Mouse (Mus musculus): ENCODE results near the gene Cacnb3. TPM values are rescaled to one million over a fixed set of nuclear protein-coding genes. Genes with fewer than 3 reads are reported as not detected.

Gene Cacnb3
- polyA plus RNA-seq, 1 experiment from 2014 or later = 69.7 TPM

DNA sequence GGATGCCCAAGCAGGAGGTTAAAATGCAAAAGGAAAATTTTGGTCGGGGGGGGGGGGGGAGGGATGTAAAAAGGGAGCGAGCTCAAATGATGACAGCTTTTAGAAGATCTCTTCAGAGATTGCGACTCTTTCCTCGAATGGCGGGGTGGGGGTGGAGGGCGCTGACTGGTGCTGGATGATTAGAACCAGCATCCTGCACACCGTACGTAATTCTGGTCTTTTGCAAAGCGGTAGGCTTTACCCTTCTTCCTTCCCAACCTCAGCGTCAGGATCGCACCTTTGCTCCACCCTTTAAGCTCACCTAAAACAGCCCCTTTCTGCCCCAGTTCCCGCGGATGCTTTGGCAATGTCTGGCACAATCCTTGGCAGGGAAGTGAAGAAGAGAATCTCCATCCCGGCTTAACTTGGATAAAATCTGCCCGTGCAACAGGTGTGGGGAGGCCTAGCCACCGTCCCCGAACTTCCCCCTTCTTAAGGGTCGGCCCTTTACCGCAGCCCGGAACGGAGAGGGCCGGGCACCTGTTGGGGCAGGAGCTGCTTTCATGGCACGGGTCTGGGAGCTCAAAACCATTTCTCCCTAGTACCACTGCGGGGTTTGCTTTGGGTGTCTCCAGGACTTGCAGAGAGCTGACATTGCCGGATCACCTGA is 3.3 kb downstream of the Cacnb3 start:
- ChIA-PET CTCF (interaction anchor here (1.0 to 2.6 kb wide), 3 partner anchors 31 to 94 kb away, joined by 3 to 11 read pairs (median 3); no protein-coding TSS in a partner anchor), POLR2A (interaction anchor here (0.6 to 1.5 kb wide), 6 partner anchors 9 to 41 kb away, joined by 3 to 8 read pairs (median 4); no protein-coding TSS in a partner anchor)
- in situ Hi-C loops (cut with MboI; ENCODE audit: low pct_unique_long_range_greater_than_20kb) = no loop called here
- no peaks in the 10 kb centered on the region for H3K27me3 ChIP-seq
- ATAC-seq (peak; percentile 9), DNase-seq (ENCODE audit: low read depth, low spot score) (no peak)
- TF ChIP-seq CTCF (IDR thresholded peaks at IDR 0.05) = no peak

DNA sequence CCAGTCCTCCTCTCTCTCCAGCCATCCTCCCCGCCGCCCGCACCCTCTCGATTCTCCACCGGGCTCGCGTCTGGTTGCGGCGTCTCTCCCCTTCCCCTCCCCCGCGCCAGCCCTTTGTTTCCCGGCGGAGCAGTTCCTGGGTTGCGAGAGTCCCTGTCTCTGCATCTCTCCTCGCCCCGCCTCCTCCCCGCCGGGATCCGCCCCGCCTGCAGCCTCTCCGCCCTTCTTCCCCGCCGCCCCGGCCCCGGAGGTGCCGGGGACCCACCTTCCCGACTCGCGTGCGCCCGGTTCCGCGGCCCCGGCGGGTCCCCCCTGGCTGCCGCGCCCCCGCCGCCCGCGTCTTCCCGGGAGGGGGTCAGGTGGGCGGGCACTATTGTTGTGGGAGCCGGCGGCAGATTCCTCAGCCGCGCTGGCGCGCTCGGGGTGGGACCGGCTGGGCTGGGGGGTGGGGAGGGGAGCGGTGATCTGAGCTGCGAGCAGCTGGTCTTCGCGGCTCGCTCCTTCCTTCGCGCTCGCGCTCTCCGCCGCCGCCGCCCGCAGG is 4.0 kb downstream of the Cacnb3 start:
- ChIA-PET POLR2A (interaction anchor here (1.3 to 1.5 kb wide), 3 partner anchors 8 to 28 kb away, joined by 3 to 5 read pairs (median 4); no protein-coding TSS in a partner anchor), CTCF (interaction anchor here (1.0 to 1.2 kb wide), 2 partner anchors 30 to 93 kb away, joined by 3 read pairs; no protein-coding TSS in a partner anchor)
- H3K27me3 ChIP-seq = no peaks in the 10 kb centered on the region
- no peak for TF ChIP-seq CTCF (IDR thresholded peaks at IDR 0.05)
- ATAC-seq (peak; percentile 61), DNase-seq (ENCODE audit: low read depth, low spot score) (no peak)
- in situ Hi-C loops (cut with MboI; ENCODE audit: low pct_unique_long_range_greater_than_20kb) = no loop called here

DNA sequence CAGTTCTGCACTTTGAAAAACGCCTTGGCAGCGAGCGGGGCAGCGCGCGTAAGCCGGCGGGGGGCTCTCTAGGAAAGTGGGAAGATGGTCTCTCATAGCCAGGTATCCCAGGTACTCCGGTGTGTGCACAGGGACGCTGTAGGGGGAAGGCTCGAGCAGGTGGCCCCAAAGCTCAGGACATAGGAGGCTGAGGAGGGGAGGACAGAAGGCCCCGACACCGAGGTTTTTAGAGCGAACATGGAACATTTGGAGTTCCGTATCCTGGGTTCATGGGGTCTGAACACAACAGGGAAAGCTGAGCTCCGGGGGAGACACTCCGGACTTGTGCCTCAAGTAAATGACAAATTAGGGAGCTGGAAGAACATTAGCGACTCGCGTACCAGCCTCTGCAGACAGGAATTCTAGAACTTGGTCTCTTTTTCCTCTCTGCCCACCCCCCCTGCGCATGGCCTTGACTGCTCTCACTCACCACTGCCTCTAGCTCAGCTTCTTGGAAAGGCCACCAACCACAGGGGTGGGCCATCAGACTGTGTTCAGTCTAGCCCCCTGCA is 4.7 kb downstream of the Cacnb3 start:
- in situ Hi-C loops (cut with MboI; ENCODE audit: low pct_unique_long_range_greater_than_20kb) = no loop called here
- CTCF ChIA-PET = interaction anchor here (0.9 kb wide), 1 partner anchor 10 kb away, joined by 3 read pairs; no protein-coding TSS in a partner anchor
- H3K27me3 ChIP-seq = no peaks in the 10 kb centered on the region
- TF ChIP-seq CTCF (IDR thresholded peaks at IDR 0.05) = no peak
- DNase-seq (ENCODE audit: low read depth, low spot score) (no peak), ATAC-seq (no peak)
- POLR2A ChIA-PET = no interaction called here

DNA sequence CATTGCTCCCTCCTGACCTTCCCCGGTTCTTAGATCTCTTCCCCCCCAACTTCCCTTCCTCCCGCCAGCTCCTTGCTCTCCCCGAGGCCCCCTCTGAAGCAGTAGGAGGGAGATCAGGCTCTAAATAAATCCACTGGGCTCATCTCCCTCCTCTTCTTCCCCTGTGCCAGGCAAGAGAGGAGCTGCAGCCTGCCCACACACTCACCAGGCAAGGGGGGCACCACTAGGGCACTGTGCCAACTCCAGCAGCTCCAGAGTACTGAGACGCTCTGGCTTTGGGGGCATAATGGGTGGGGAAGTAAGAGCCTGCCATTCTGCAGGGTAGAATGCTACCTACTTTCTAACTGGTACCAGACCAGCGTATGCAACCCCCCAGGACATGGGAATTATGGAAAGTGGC is 5.9 kb downstream of the Cacnb3 start:
- DNase-seq (ENCODE audit: low read depth, low spot score) = no peak
- in situ Hi-C loops (cut with MboI; ENCODE audit: low pct_unique_long_range_greater_than_20kb) = no loop called here
- no peak for TF ChIP-seq CTCF (IDR thresholded peaks at IDR 0.05)
- ChIA-PET CTCF (interaction anchor here (1.1 kb wide), 1 partner anchor 28 kb away, joined by 3 read pairs; no protein-coding TSS in a partner anchor), POLR2A (no interaction called here)
- no peaks in the 10 kb centered on the region for H3K27me3 ChIP-seq
- ATAC-seq = no peak

DNA sequence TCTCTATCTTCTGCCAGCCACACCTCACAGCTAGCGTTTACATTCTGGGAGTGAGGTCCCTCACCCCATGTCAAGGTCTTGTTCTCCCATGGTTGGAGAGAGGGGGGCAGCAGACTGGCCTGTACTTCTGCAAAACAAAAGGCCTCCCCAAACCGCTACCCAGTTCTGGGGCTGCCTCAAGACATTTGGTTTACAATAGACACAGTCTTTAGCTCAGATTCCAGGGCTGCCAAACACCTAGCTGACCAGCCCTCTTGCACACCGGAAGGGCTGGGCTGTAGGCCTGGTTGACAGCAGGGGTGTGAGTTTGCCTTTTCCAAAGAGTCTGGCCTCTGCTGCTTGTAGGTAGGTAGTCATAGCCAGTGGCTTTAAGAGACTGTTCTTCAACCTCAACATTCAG is 6.5 kb downstream of the Cacnb3 start:
- in situ Hi-C loops (cut with MboI; ENCODE audit: low pct_unique_long_range_greater_than_20kb) = no loop called here

DNA sequence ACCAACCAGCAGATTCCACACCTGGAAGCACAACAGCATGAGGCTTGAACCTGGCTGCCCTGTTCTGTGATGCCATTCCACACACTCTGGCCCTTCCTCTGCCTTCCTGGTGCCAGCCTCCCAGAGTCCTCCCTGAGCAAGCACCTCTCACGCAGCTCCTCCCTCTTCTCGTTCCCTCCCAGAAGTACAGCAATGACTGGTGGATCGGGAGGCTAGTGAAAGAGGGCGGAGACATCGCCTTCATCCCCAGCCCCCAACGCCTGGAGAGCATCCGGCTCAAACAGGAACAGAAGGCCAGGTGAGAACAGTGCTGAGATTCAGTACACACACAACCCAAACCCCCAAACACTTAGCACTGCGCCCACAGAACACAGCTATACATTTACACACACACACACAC is 9.5 kb downstream of the Cacnb3 start:
- in situ Hi-C loops (cut with MboI; ENCODE audit: low pct_unique_long_range_greater_than_20kb) = no loop called here
- no peak for TF ChIP-seq CTCF (IDR thresholded peaks at IDR 0.05)

More for the DNA sequence above, 6.5 kb downstream of the Cacnb3 start:
- ATAC-seq = no peak
- H3K27me3 ChIP-seq = no peaks in the 10 kb centered on the region
- ChIA-PET CTCF (interaction anchor here (1.1 kb wide), 1 partner anchor 27 kb away, joined by 3 read pairs; no protein-coding TSS in a partner anchor), POLR2A (no interaction called here)
- DNase-seq (ENCODE audit: low read depth, low spot score) = no peak
- TF ChIP-seq CTCF (IDR thresholded peaks at IDR 0.05) = no peak

DNA sequence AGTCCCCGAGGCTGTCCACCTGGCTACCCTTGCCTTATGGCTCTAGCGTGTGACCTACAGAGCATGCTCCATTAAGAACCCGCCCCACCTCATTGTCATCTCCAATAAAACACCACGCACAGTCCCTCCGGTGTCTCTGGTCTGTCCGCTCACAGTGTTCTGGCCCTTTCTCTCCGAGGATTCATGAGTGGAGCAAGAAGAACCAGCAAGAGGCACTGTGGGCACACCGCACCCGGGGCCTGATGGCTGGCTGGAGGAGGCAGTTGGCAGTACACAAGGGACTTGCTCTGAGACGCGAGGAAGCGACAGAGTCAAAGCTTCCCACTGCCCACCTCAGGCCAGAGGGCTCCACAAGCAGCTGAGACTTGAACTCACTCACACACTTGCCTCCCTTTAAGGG is 13.8 kb downstream of the Cacnb3 start:
- no peak for DNase-seq (ENCODE audit: low read depth, low spot score)
- ChIA-PET POLR2A (interaction anchor here (1.4 kb wide), 1 partner anchor 9 kb away, joined by 3 read pairs; no protein-coding TSS in a partner anchor), CTCF (interaction anchor here (1.9 kb wide), 1 partner anchor 13 kb away, joined by 4 read pairs; no protein-coding TSS in a partner anchor)
- no peak for ATAC-seq
- TF ChIP-seq CTCF (IDR thresholded peaks at IDR 0.05) = no peak
- no peaks in the 10 kb centered on the region for H3K27me3 ChIP-seq
- in situ Hi-C loops (cut with MboI; ENCODE audit: low pct_unique_long_range_greater_than_20kb) = no loop called here

More for the DNA sequence above, 9.5 kb downstream of the Cacnb3 start:
- POLR2A ChIA-PET = interaction anchor here (0.6 kb wide), 1 partner anchor 101 kb away, joined by 3 read pairs; no protein-coding TSS in a partner anchor
- ATAC-seq (no peak), DNase-seq (ENCODE audit: low read depth, low spot score) (no peak)
- H3K27me3 ChIP-seq = no peaks in the 10 kb centered on the region
- CTCF ChIA-PET = no interaction called here

DNA sequence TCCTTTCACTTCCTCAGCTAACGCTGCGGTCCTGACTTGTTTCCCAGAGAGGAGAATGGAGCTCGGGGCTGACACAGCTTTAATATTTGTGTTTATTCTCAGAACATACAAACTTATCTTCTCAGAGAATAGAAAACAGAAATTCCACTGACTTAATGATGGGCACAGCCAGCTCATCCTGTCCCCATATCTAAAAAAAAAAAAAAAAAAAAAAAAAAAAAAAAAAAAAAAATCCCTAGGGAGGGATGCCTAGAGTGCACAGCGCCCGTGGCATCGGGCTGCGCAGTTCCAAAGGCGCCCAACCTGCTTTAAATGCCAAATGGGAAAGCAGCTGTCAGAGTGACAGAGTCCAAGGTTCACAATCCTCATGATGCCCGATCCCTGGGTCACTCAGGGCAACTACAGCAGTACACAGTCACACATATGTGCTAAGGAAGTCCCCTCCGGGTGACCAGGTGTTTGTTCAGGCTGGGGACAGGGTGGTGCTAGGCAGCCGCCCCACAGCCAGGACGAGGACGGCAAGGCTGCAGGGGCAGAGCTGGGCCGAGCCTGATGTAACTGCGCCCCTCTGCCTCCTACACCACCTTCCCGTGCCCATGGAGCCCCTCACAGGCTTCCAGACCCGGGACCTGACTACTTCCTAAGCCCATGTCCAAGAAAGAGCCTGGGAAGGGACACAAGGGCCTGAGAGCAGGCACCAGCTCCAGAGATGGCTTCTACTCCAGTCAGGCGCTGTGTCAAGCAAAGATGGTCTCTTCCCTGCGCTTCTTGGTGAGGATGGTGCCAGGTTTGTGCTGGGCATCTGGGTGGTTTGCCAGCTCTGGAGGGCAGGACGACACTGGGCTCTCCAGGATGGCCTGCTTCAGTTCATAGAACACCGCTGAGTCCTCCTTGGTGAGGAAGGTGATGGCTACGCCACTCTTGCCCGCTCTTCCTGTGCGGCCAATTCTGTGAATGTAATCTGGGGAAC is 14.7 kb downstream of the Cacnb3 start:
- no peak for TF ChIP-seq CTCF (IDR thresholded peaks at IDR 0.05)
- no peak for ATAC-seq
- in situ Hi-C loops (cut with MboI; ENCODE audit: low pct_unique_long_range_greater_than_20kb) = no loop called here
- CTCF ChIA-PET = interaction anchor here (0.6 to 1.9 kb wide), 2 partner anchors 10 to 12 kb away, joined by 3 to 4 read pairs; no protein-coding TSS in a partner anchor
- H3K27me3 ChIP-seq = no peaks in the 10 kb centered on the region
- no peak for DNase-seq (ENCODE audit: low read depth, low spot score)
- POLR2A ChIA-PET = interaction anchor here (0.9 kb wide), 1 partner anchor 17 kb away, joined by 3 read pairs; no protein-coding TSS in a partner anchor

DNA sequence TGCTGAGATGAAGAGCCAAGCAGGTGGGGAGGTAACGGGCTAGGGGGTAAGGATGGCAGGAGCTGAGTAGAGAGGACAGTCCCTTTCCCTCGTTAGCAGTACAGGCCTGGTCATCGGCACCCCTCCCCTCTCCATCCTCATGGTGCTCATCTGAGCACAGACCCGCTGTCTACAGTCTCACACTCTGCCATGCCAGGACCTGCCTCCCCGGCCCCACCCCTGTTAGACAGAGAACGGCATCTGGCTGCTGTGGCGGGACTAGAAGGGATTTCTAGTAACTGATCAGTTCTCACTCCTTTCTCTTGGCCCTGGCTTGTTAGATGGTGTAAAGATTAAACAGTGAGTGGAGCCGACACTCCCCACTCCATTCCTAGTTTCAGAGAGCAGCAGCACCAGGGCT is 16.1 kb downstream of the Cacnb3 start:
- POLR2A ChIA-PET = interaction anchor here (0.9 kb wide), 1 partner anchor 16 kb away, joined by 4 read pairs; the partner anchor contains the start of gene Cacnb3
- no peak for TF ChIP-seq CTCF (IDR thresholded peaks at IDR 0.05)
- in situ Hi-C loops (cut with MboI; ENCODE audit: low pct_unique_long_range_greater_than_20kb) = no loop called here
- CTCF ChIA-PET = no interaction called here
- DNase-seq (ENCODE audit: low read depth, low spot score) (no peak), ATAC-seq (no peak)
- no peaks in the 10 kb centered on the region for H3K27me3 ChIP-seq

DNA sequence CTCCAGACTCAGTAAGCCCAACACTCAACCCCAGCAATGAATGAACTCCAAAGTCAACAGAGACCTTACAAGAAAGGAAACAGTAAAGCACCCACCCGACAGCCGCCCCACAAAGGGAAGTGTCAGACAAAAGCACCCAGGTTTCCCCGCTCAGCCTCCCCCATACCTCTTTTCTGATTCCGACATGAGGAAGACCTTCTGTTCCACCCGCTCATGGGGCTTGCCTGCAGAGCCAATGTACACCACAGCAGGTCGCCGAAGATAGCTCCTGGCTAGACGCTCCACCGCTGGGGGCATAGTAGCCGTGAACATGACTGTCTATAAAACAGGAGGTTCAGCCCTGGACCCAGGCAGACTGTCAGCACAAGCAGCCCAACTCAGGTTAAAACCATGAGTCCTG is 16.7 kb downstream of the Cacnb3 start:
- in situ Hi-C loops (cut with MboI; ENCODE audit: low pct_unique_long_range_greater_than_20kb) = no loop called here
- no peak for DNase-seq (ENCODE audit: low read depth, low spot score)
- ChIA-PET POLR2A (interaction anchor here (0.6 to 0.9 kb wide), 2 partner anchors 9 to 17 kb away, joined by 3 to 4 read pairs; partner anchors contain the start of gene Cacnb3), CTCF (interaction anchor here (1.3 kb wide), 1 partner anchor 20 kb away, joined by 4 read pairs; no protein-coding TSS in a partner anchor)
- H3K27me3 ChIP-seq = no peaks in the 10 kb centered on the region
- no peak for ATAC-seq
- TF ChIP-seq CTCF (IDR thresholded peaks at IDR 0.05) = no peak
